Mouse (Mus musculus): ENCODE results near the gene Dip2b. TPM values are rescaled to one million over a fixed set of nuclear protein-coding genes. Genes with fewer than 3 reads are reported as not detected.

Gene Dip2b
- polyA plus RNA-seq (2015; fragmentation: Nextera tagmentation; extraction: Ambion mirVana), result 19.2 and 21.1 TPM in 2 replicates

- Histone ChIP-seq H3K4me3 (replicated peaks; ENCODE audit: low read length) (peak within 1 kb of the TSS; percentile 71), H3K9ac (replicated peaks; ENCODE audit: low read depth, low read length) (peak within 1 kb of the TSS; percentile 89), H3K4me2 (ENCODE audit: low read length) (peak within 1 kb of the TSS; percentile 82), H3K9me3 (ENCODE audit: control insufficient read depth, low read length) (no peaks in the 10 kb centered on the region), H3K27ac (ENCODE audit: low read length) (peak within 1 kb of the TSS; percentile 98), H3K27me3 (replicated peaks; ENCODE audit: control insufficient read depth, insufficient read depth, low read length) (no peaks in the 10 kb centered on the region), H3K36me3 (ENCODE audit: control insufficient read depth, insufficient read depth) (no peaks in the 10 kb centered on the region), H3K4me1 (replicated peaks; ENCODE audit: control insufficient read depth, insufficient read depth, low read length) (peaks cover 25% of the 10 kb centered on the region)
- peak; percentile 89 for ATAC-seq
- WGBS, result 0% methylated on average over 53 of the region's 68 CpGs
Observed at GRCm38 (mm10) chr15:100038470-100038971, at the start of gene Dip2b. Dip2b (plus strand) TSS chr15:100038664.

- Histone ChIP-seq H3K27ac (ENCODE audit: low read length) (no peak overlapping the region), H3K4me1 (replicated peaks; ENCODE audit: control insufficient read depth, insufficient read depth, low read length) (no peaks in the 10 kb centered on the region), H3K36me3 (ENCODE audit: control insufficient read depth, insufficient read depth) (peaks cover 24% of the 10 kb centered on the region), H3K4me3 (replicated peaks; ENCODE audit: low read length) (no peak overlapping the region), H3K9ac (replicated peaks; ENCODE audit: low read depth, low read length) (no peak overlapping the region), H3K27me3 (replicated peaks; ENCODE audit: control insufficient read depth, insufficient read depth, low read length) (no peaks in the 10 kb centered on the region), H3K4me2 (ENCODE audit: low read length) (no peak overlapping the region), H3K9me3 (ENCODE audit: control insufficient read depth, low read length) (no peaks in the 10 kb centered on the region)
- ATAC-seq, result no peak
- WGBS, result 100% methylated on average over 1 of the region's 1 CpGs
Observed at GRCm38 (mm10) chr15:99993100-99993499, 45.4 kb upstream of the Dip2b start.

DNA sequence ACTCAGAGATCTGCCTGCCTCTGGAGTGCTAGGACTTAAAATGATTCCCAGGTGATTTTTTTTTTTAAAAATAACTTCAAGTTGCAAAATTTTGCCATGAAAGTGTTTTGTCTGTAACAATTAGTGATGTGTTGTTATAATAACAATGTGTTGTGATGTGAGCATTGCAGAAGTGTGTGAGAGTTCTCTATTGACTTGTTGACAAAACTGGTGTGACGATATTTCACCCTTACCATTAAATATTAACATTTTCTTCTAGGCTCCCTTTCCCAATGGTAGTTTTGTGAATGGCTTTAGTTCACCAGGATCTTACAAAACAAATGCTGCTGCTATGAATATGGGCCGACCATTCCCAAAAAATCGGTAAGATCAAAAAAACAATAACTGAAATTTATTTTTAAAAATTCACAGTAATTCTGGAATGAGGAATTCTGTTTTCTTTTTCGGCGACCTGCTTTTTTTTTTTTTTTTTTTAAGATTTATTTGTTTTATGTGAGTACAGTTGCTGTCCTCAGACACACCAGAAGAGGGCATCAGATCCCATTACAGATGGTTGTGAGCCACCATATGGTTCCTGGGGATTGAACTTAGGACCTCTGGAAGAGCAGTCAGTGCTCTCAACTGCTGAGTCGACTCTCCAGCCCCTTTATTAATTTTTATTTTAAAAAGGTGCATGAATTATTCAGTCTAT lies 41.2 kb upstream of the Dip2b start:
- Histone ChIP-seq H3K27me3 (replicated peaks; ENCODE audit: control insufficient read depth, insufficient read depth, low read length) (no peaks in the 10 kb centered on the region), H3K4me3 (replicated peaks; ENCODE audit: low read length) (no peak overlapping the region), H3K4me1 (replicated peaks; ENCODE audit: control insufficient read depth, insufficient read depth, low read length) (no peaks in the 10 kb centered on the region), H3K9me3 (ENCODE audit: control insufficient read depth, low read length) (no peaks in the 10 kb centered on the region), H3K36me3 (ENCODE audit: control insufficient read depth, insufficient read depth) (peaks cover 25% of the 10 kb centered on the region), H3K4me2 (ENCODE audit: low read length) (no peak overlapping the region), H3K27ac (ENCODE audit: low read length) (no peak overlapping the region), H3K9ac (replicated peaks; ENCODE audit: low read depth, low read length) (no peak overlapping the region)
- 95% methylated on average over 6 of the region's 6 CpGs for WGBS
- no peak for ATAC-seq

GRCm38 (mm10) chr15:99999390-99999789 lies 39.1 kb upstream of the Dip2b start:
- no peaks in the 10 kb centered on the region for H3K9me3 ChIP-seq (ENCODE audit: control insufficient read depth, low read length)
- no peak for ATAC-seq
- no peak overlapping the region for H3K9ac ChIP-seq (replicated peaks; ENCODE audit: low read depth, low read length)
- H3K4me2 ChIP-seq (ENCODE audit: low read length), result no peak overlapping the region
- 92% methylated on average over 1 of the region's 1 CpGs for WGBS
- H3K27ac ChIP-seq (ENCODE audit: low read length), result no peak overlapping the region
- H3K4me1 ChIP-seq (replicated peaks; ENCODE audit: control insufficient read depth, insufficient read depth, low read length), result no peaks in the 10 kb centered on the region
- no peak overlapping the region for H3K4me3 ChIP-seq (replicated peaks; ENCODE audit: low read length)
- no peaks in the 10 kb centered on the region for H3K27me3 ChIP-seq (replicated peaks; ENCODE audit: control insufficient read depth, insufficient read depth, low read length)
- H3K36me3 ChIP-seq (ENCODE audit: control insufficient read depth, insufficient read depth), result peaks cover 29% of the 10 kb centered on the region

GRCm38 (mm10) chr15:100004677-100005273 lies 33.7 kb upstream of the Dip2b start:
- Histone ChIP-seq H3K9me3 (ENCODE audit: control insufficient read depth, low read length) (no peaks in the 10 kb centered on the region), H3K36me3 (ENCODE audit: control insufficient read depth, insufficient read depth) (peaks cover 22% of the 10 kb centered on the region), H3K9ac (replicated peaks; ENCODE audit: low read depth, low read length) (no peak overlapping the region), H3K27ac (ENCODE audit: low read length) (no peak overlapping the region), H3K4me2 (ENCODE audit: low read length) (no peak overlapping the region), H3K27me3 (replicated peaks; ENCODE audit: control insufficient read depth, insufficient read depth, low read length) (no peaks in the 10 kb centered on the region), H3K4me3 (replicated peaks; ENCODE audit: low read length) (no peak overlapping the region), H3K4me1 (replicated peaks; ENCODE audit: control insufficient read depth, insufficient read depth, low read length) (no peaks in the 10 kb centered on the region)
- ATAC-seq, result no peak
- WGBS, result 88% methylated on average over 7 of the region's 7 CpGs

- Histone ChIP-seq H3K4me1 (replicated peaks; ENCODE audit: control insufficient read depth, insufficient read depth, low read length) (no peaks in the 10 kb centered on the region), H3K27ac (ENCODE audit: low read length) (no peak overlapping the region), H3K4me3 (replicated peaks; ENCODE audit: low read length) (no peak overlapping the region), H3K27me3 (replicated peaks; ENCODE audit: control insufficient read depth, insufficient read depth, low read length) (no peaks in the 10 kb centered on the region), H3K4me2 (ENCODE audit: low read length) (no peak overlapping the region), H3K36me3 (ENCODE audit: control insufficient read depth, insufficient read depth) (peaks cover 23% of the 10 kb centered on the region), H3K9me3 (ENCODE audit: control insufficient read depth, low read length) (no peaks in the 10 kb centered on the region), H3K9ac (replicated peaks; ENCODE audit: low read depth, low read length) (no peak overlapping the region)
- no peak for ATAC-seq
Observed at GRCm38 (mm10) chr15:100006180-100006579, 32.3 kb upstream of the Dip2b start.

DNA sequence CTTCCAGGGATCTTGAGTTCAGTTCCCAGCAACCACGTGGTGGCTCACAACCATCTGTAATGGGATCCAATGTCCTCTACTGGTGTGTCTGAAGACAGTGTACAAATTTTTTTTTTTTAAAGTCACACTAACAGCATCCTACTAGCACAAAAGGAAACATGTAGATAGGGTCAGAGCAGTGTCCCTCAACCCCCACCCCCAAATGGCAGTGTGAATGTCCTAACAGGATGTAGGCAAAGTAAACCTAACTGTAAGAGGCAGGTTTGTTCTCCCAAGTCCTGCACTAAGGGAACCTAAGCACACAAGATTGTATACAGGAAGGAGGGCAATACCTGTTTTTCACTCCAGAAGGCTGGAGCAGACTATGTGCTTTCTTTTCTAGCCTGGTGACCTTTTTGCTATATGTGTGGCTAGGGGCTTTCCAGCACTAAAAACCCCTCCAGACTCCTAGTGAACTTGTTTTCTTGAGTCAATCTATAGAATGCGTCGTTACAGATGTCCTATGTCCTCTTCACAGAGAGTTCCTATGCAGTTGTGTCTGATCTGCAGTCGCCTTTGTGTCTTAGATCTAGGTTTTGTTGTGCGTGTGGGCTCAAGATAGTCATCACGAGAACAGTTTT lies 20.1 kb upstream of the Dip2b start:
- Histone ChIP-seq H3K36me3 (ENCODE audit: control insufficient read depth, insufficient read depth) (peaks cover 2% of the 10 kb centered on the region; the same call in 1 of the 2 replicates), H3K9ac (replicated peaks; ENCODE audit: low read depth, low read length) (no peak overlapping the region), H3K9me3 (ENCODE audit: control insufficient read depth, low read length) (no peaks in the 10 kb centered on the region), H3K27ac (ENCODE audit: low read length) (no peak overlapping the region), H3K4me1 (replicated peaks; ENCODE audit: control insufficient read depth, insufficient read depth, low read length) (no peaks in the 10 kb centered on the region), H3K27me3 (replicated peaks; ENCODE audit: control insufficient read depth, insufficient read depth, low read length) (no peaks in the 10 kb centered on the region), H3K4me3 (replicated peaks; ENCODE audit: low read length) (no peak overlapping the region), H3K4me2 (ENCODE audit: low read length) (no peak overlapping the region)
- 66% methylated on average over 6 of the region's 6 CpGs for WGBS
- ATAC-seq, result no peak

GRCm38 (mm10) chr15:100021175-100021574 lies 17.3 kb upstream of the Dip2b start:
- Histone ChIP-seq H3K9ac (replicated peaks; ENCODE audit: low read depth, low read length) (no peak overlapping the region), H3K4me1 (replicated peaks; ENCODE audit: control insufficient read depth, insufficient read depth, low read length) (no peaks in the 10 kb centered on the region), H3K27ac (ENCODE audit: low read length) (no peak overlapping the region), H3K4me3 (replicated peaks; ENCODE audit: low read length) (no peak overlapping the region), H3K4me2 (ENCODE audit: low read length) (no peak overlapping the region), H3K9me3 (ENCODE audit: control insufficient read depth, low read length) (no peaks in the 10 kb centered on the region), H3K27me3 (replicated peaks; ENCODE audit: control insufficient read depth, insufficient read depth, low read length) (no peaks in the 10 kb centered on the region), H3K36me3 (ENCODE audit: control insufficient read depth, insufficient read depth) (no peaks in the 10 kb centered on the region)
- ATAC-seq, result no peak
- 96% methylated on average over 1 of the region's 1 CpGs for WGBS

DNA sequence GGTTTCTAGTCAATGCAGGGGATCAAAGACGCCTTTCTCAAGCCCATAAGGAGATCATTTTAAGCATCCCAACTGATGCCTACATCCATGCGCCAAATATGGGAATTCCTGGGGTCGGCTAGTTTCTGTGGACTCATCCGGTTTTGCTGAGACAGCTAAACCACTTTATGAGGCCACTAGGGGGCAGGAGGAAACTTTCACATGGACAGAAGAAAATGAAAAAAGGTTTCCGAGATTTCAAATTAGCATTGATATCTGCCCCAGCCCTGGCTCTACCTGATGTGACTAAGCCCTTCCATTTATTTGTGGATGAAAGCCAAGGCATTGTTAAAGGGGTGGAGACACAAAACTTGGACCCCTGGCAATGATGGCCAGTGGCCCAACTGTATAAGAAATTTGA lies 15.5 kb upstream of the Dip2b start:
- Histone ChIP-seq H3K27me3 (replicated peaks; ENCODE audit: control insufficient read depth, insufficient read depth, low read length) (no peaks in the 10 kb centered on the region), H3K4me3 (replicated peaks; ENCODE audit: low read length) (no peak overlapping the region), H3K36me3 (ENCODE audit: control insufficient read depth, insufficient read depth) (no peaks in the 10 kb centered on the region), H3K4me1 (replicated peaks; ENCODE audit: control insufficient read depth, insufficient read depth, low read length) (no peaks in the 10 kb centered on the region), H3K4me2 (ENCODE audit: low read length) (no peak overlapping the region), H3K9me3 (ENCODE audit: control insufficient read depth, low read length) (no peaks in the 10 kb centered on the region), H3K9ac (replicated peaks; ENCODE audit: low read depth, low read length) (no peak overlapping the region), H3K27ac (ENCODE audit: low read length) (no peak overlapping the region)
- 23% methylated on average over 5 of the region's 5 CpGs for WGBS
- no peak for ATAC-seq

All from forebrain, embryonic 16.5 days (tissue).